Mouse (Mus musculus) myocyte (in vitro differentiated cells): ENCODE data around the gene Dbn1. TPM values are rescaled to one million over a fixed set of nuclear protein-coding genes. Genes with fewer than 3 reads are reported as not detected.
A peak's percentile ranks its signal among the peaks of the same experiment; 100 is the strongest.
"Not testable (repeated sequence)": the region's sequence is repeated elsewhere in the genome, so short reads cannot be mapped to it uniquely, and the experiment has no call there.

ENCODE experiments used
- H3K27me3 ChIP-seq: one replicate; pipeline ENCODE4 v1.6.1; 2011; ENCODE audit not compliant: control insufficient read depth, insufficient read depth, insufficient read length
- H3K36me3 ChIP-seq: one replicate; pipeline ENCODE4 v1.6.1; 2011; ENCODE audit not compliant: control insufficient read depth, insufficient read depth
- H3K4me2 ChIP-seq: one replicate; pipeline ENCODE4 v1.6.1; 2011; ENCODE audit warnings: low read depth, control low read depth
- H3K4me3 ChIP-seq: one replicate; pipeline ENCODE4 v1.5.1; 2011; ENCODE audit warnings: mild to moderate bottlenecking, control low read depth, moderate library complexity
- H3K79me2 ChIP-seq: one replicate; pipeline ENCODE4 v1.6.1; 2011; ENCODE audit not compliant: control insufficient read depth, insufficient read depth
- H3ac ChIP-seq: one replicate; pipeline ENCODE4 v1.6.1; 2011; ENCODE audit not compliant: control insufficient read depth, insufficient read length
- CEBPB ChIP-seq: IDR thresholded peaks from 2 replicates; pipeline ENCODE4 v1.6.1; 2011; ENCODE audit warnings: mild to moderate bottlenecking, moderate library complexity; ENCODE audit not compliant: poor library complexity, insufficient read depth, severe bottlenecking
- E2F4 ChIP-seq: IDR thresholded peaks from one replicate; pipeline ENCODE4 v1.6.1; 2011; ENCODE audit warnings: mild to moderate bottlenecking, control low read depth, moderate library complexity; ENCODE audit not compliant: insufficient read depth
- MAX ChIP-seq: IDR thresholded peaks from one replicate; pipeline ENCODE4 v1.6.1; 2011; ENCODE audit warnings: low read depth, mild to moderate bottlenecking, control low read depth
- MYOD1 ChIP-seq, 3 experiments: IDR thresholded peaks; one replicate each; pipeline ENCODE4 v1.6.1; 2011; ENCODE audit warnings: control low read depth in 2 of 3, low read depth in 2 of 3, mild to moderate bottlenecking in 2 of 3, moderate library complexity in 1 of 3; ENCODE audit not compliant: insufficient read length in 2 of 3, control insufficient read depth in 1 of 3
- MYOG ChIP-seq, 3 experiments: IDR thresholded peaks; one replicate each; pipeline ENCODE4 v1.6.1; 2011; ENCODE audit warnings: control low read depth in 2 of 3, low read depth in 2 of 3, mild to moderate bottlenecking in 2 of 3; ENCODE audit not compliant: insufficient read length in 2 of 3, control insufficient read depth in 1 of 3, insufficient read depth in 1 of 3
- POLR2A ChIP-seq: IDR thresholded peaks from one replicate; pipeline ENCODE4 v1.6.1; 2011; ENCODE audit warnings: low read depth, mild to moderate bottlenecking, control low read depth, moderate library complexity; ENCODE audit not compliant: insufficient read length
- POLR2AphosphoS2 ChIP-seq: IDR thresholded peaks from one replicate; pipeline ENCODE4 v1.6.1; 2011; ENCODE audit warnings: low read depth, control low read depth; ENCODE audit not compliant: insufficient read length
- REST ChIP-seq: IDR thresholded peaks from one replicate; pipeline ENCODE4 v1.6.1; 2011; ENCODE audit warnings: mild to moderate bottlenecking, control low read depth, moderate library complexity; ENCODE audit not compliant: insufficient read depth, insufficient read length
- SRF ChIP-seq: IDR thresholded peaks from one replicate; pipeline ENCODE4 v1.6.1; 2011; ENCODE audit warnings: low read depth; ENCODE audit not compliant: control insufficient read depth, insufficient read length
- TCF12 ChIP-seq: IDR thresholded peaks from one replicate; pipeline ENCODE4 v1.6.1; 2011; ENCODE audit warnings: mild to moderate bottlenecking, control low read depth; ENCODE audit not compliant: poor library complexity, insufficient read depth, severe bottlenecking
- TCF3 ChIP-seq: IDR thresholded peaks from one replicate; pipeline ENCODE4 v1.6.1; 2011; ENCODE audit warnings: low read depth, control low read depth; ENCODE audit not compliant: insufficient read length
- USF1 ChIP-seq: IDR thresholded peaks from one replicate; pipeline ENCODE4 v1.6.1; 2011; ENCODE audit warnings: low read depth, mild to moderate bottlenecking, control low read depth, moderate library complexity
- polyA plus RNA-seq: library from polyadenylated mRNA; unstranded; fragments of >200 nt; fragmentation: generic; extraction: Trizol; gene quantifications from one replicate; pipeline ENCODE4 v1.2.1, GENCODE M21; 2012; ENCODE audit warnings: missing spikeins

Dbn1 gene
- polyA plus RNA-seq, 1 experiment, result 165 TPM

DNA sequence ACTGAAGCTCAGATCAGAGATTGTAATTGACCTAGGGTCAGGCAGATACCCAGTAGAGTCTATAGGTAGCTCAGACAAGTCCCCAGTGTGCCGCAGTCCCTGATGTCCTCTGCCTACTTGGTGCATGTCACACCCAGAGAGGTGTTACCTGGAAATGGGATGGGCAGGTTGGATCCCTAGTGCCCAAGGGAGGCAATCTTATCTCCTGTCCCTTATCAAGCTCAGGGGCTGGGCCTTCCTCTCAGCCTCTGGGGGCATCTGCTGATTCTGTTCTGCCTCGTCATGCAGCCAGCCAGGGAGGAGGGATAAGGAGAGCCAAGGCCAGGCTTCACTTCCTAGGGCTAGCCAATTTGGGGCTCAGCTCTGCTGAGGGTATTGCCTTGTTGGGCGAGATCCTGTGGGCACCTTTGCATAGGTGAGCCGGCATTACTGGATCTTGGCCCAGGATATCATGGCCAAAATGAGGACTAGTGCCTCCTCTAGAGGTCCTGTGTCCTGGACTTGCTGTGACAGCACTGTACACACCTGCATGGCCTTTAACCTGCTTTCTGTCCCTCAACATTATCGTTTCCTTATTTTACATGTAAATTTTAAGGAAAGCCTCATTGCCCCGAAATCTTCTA is 41.3 kb downstream of the Dbn1 start:
- TF ChIP-seq MYOG (IDR thresholded peaks at IDR 0.05; ENCODE audit: control insufficient read depth in 1 of 3, insufficient read depth in 1 of 3, insufficient read length in 2 of 3, low read depth in 2 of 3) (no peak), REST (no peak), SRF (no peak), POLR2AphosphoS2 (no peak), TCF3 (no peak), USF1 (no peak), POLR2A (no peak), CEBPB (no peak), E2F4 (no peak), MYOD1 (IDR thresholded peaks at IDR 0.05; ENCODE audit: control insufficient read depth in 1 of 3, insufficient read length in 2 of 3, low read depth in 2 of 3) (no peak), TCF12 (no peak), MAX (no peak)
- no peaks in the 10 kb centered on the region for H3K27me3 ChIP-seq

DNA sequence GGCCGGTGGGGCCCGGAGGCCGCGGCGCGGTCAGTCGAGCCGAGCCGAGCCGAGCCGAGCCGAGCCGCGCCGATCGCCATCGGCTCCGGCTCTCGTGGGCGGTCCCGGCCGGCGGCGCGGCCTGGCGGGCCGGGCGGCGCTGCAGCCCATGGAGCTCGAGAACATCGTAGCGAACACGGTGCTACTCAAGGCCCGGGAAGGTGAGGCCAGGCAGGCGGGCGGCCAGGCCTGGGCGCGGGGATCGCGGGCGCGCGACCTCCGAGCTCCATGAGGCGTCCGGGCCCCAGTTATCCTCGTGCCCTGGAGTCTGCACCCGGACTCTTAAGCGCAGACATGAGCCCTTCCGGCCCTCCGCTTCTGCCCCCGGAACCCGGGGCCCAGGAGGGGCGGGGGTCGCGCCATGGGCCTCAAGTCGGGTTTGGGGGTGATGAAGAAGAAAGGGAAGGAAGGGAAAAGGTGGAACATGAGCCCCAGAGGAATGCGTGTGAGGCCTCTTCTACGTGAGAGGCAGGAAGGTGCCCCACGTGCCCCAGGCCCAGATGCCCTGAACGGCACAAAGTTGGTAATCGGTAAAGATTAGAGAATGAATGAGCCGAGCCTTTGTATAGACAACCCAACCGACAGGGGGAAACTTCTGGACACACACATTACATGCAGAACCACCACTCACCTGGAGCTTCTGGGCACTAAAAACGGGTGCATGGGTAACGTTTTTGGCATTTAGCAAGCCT is 42.4 kb downstream of the Dbn1 start:
- H3K4me3 ChIP-seq, result peak overlapping the region; percentile 47
- TF ChIP-seq MAX, result no peak
- TF ChIP-seq POLR2A, result peak; percentile 79
- peak; percentile 24 for TF ChIP-seq POLR2AphosphoS2
- peaks cover 35% of the 10 kb centered on the region for H3K79me2 ChIP-seq
- no peaks in the 10 kb centered on the region for H3K27me3 ChIP-seq
- H3K36me3 ChIP-seq, result no peaks in the 10 kb centered on the region
- peak overlapping the region; percentile 92 for H3ac ChIP-seq
- peak overlapping the region; percentile 97 for H3K4me2 ChIP-seq

More for the DNA sequence above, 41.3 kb downstream of the Dbn1 start:
- Histone ChIP-seq H3K4me2 (peak overlapping the region; percentile 97), H3K79me2 (peaks cover 35% of the 10 kb centered on the region), H3K36me3 (no peaks in the 10 kb centered on the region), H3ac (no peak overlapping the region), H3K4me3 (peak overlapping the region; percentile 47)

DNA sequence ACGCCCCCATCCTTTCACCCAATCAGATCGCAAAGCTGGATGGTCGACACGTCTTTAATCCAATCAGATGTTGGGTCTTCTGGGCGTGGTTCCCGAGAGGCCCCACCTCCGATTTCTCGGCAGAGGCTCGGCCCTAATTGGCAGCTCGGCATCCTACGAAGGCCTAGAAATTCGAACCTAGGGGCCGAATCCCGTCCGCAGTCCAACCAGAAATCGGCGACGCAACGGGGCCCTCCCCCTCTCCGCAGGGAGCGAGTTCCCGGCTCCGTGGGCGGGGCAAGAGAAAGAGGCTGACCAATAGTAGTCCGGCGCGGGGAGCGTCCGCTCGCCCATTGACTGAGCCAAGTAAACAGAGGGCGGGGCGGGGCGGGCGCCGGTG is 43.0 kb downstream of the Dbn1 start, which contains the start of gene Grk6:
Gene Grk6, plus strand, starts transcription at position 136 of the 379 bp plus-strand sequence.
- H3K79me2 ChIP-seq, result peaks cover 35% of the 10 kb centered on the region
- H3K4me2 ChIP-seq, result peak within 1 kb of the TSS; percentile 97
- no peaks in the 10 kb centered on the region for H3K36me3 ChIP-seq
- no peaks in the 10 kb centered on the region for H3K27me3 ChIP-seq
- H3ac ChIP-seq, result peak within 1 kb of the TSS; percentile 92
- H3K4me3 ChIP-seq, result peak within 1 kb of the TSS; percentile 47
- TF ChIP-seq MYOG (IDR thresholded peaks at IDR 0.05; ENCODE audit: control insufficient read depth in 1 of 3, insufficient read depth in 1 of 3, insufficient read length in 2 of 3, low read depth in 2 of 3) (no peak), SRF (peak; percentile 54), E2F4 (peak; percentile 7)

DNA sequence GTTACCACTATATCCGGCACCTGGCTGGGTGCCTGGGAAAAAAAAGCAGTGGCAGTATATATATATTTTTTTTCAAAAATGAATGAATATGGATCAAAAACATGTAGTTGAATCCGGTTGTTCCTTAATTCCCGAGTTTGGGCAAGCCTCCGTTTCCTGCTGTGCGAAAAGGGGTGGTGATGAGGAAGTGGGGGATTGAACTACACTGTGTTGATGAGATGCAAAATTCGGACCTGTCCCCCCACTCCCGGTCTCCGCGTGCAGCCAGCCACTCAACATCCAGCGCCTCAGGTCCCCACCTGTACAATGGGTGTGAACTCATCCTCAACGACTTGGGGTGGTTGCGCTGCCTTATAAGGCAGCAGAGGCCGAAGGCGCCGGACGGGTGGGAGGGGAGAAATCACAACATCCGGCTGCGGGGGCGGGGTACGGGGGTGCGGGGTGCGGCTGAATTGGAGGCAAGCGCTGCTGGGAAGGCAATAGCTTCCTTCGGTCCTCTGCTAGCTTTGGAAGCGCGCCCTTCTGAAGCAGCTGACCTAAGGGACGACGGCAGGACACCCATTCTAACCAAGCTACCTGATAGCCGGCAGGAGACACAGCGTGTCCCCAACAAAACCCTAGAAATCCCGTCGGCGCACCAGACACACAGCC is 43.5 kb downstream of the Dbn1 start:
- no peaks in the 10 kb centered on the region for H3K36me3 ChIP-seq
- H3K4me2 ChIP-seq, result peak overlapping the region; percentile 72
- H3K27me3 ChIP-seq, result no peaks in the 10 kb centered on the region
- H3K79me2 ChIP-seq, result peaks cover 35% of the 10 kb centered on the region
- peak; percentile 98 for TF ChIP-seq SRF
- TF ChIP-seq MYOD1 (IDR thresholded peaks at IDR 0.05; ENCODE audit: control insufficient read depth in 1 of 3, insufficient read length in 2 of 3, low read depth in 2 of 3), result no peak
- peak; percentile 17 for TF ChIP-seq POLR2AphosphoS2
- TF ChIP-seq TCF3, result no peak
- TF ChIP-seq POLR2A, result peak; percentile 57
- peak overlapping the region; percentile 47 for H3K4me3 ChIP-seq
- peak overlapping the region; percentile 92 for H3ac ChIP-seq

DNA sequence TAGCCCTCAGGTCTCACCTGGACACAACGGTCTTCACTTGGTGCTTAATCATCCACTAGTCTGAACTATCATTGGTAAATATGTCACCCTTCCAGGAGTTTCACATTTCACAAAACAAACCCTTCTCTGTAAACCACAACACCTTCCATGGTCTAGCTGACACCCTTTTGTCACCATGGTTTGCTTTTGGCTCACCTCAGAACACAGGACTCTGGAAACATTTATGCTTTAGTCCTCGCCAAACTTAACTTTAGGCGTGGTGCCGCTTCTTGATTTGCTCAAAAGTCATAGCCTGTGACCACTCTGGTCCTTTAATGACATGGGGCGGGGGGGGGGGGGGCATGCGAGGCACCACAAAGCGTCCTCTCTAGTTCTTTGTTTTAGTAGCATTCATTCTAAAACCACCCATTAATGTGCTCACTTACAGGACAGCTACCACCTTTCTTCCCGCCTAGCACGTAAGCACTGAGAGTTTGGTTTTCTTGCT is 44.1 kb downstream of the Dbn1 start:
- H3K4me3 ChIP-seq, result peak overlapping the region; percentile 47
- TF ChIP-seq POLR2AphosphoS2, result no peak
- no peak for TF ChIP-seq CEBPB
- no peak for TF ChIP-seq REST
- no peak for TF ChIP-seq E2F4
- TF ChIP-seq SRF, result no peak
- TF ChIP-seq MYOG (IDR thresholded peaks at IDR 0.05; ENCODE audit: control insufficient read depth in 1 of 3, insufficient read depth in 1 of 3, insufficient read length in 2 of 3, low read depth in 2 of 3), result no peak
- no peak for TF ChIP-seq POLR2A
- H3K36me3 ChIP-seq, result no peaks in the 10 kb centered on the region
- no peak overlapping the region for H3ac ChIP-seq
- H3K4me2 ChIP-seq, result peak overlapping the region; percentile 72
- H3K27me3 ChIP-seq, result no peaks in the 10 kb centered on the region
- peaks cover 33% of the 10 kb centered on the region for H3K79me2 ChIP-seq

DNA sequence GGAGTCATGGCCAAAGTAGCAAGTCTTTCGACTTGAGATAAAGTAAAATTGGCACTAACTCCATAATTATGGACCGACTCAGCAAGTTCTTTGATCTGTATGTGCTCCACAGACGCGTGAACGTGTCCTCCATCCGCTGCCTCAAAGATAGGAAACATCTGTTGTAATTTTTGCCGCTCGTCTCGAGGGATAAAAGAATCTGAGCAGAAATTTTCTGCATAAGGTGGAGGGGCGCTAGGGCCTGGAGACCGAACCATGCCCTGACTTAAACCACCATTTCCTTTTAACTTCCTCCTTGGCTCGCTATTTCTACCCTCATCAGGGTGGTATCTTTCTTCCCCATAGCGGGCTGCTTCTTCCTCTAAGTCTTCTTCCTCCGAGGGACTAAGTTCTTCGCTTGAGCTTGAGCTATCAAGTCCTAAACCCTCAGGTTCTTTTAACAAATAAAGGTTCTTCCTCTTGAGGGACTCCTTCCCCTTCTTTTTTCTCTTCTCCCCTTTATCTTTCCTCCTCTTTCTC is 50.7 kb downstream of the Dbn1 start:
- not testable (repeated sequence) for H3K79me2 ChIP-seq, H3ac ChIP-seq, H3K36me3 ChIP-seq, H3K4me3 ChIP-seq, H3K27me3 ChIP-seq, H3K4me2 ChIP-seq
